8 mouse cellular contexts compared by ENCODE assay signal in genomic region chr16:24165461-24166081, GRCm38 (mm10).
A peak's percentile ranks its signal among the peaks of the same experiment; 100 is the strongest.
DNase-seq lines count a peak whose midpoint lies in the region; ATAC-seq and TF ChIP-seq lines count a peak whose summit lies in the region.

No protein-coding gene starts in this region.

- no peak overlapping the region for H3K9ac ChIP-seq in kidney, embryonic 14.5 days (ENCODE audit: low read depth, low read length)
- H3K9ac ChIP-seq in limb, embryonic 13.5 days, result 0 out of 2 replicates have a peak overlapping the region, but pooled peaks have one; percentile 13

- H3K4me3 ChIP-seq in kidney, embryonic 14.5 days (ENCODE audit: low read length), result no peak overlapping the region
- H3K4me3 ChIP-seq in bone marrow, adult 2 months (replicated peaks; ENCODE audit: control insufficient read depth, low read depth, low read length), result no peak overlapping the region
- no peak overlapping the region for H3K4me3 ChIP-seq in limb, embryonic 13.5 days

- intact Hi-C loops in left cerebral cortex, postnatal 25 days (cut with DNase I), result no loop called here

- no peaks in the 10 kb centered on the region for H3K9me3 ChIP-seq in kidney, embryonic 14.5 days (ENCODE audit: control insufficient read depth, low read length)
- no peaks in the 10 kb centered on the region for H3K9me3 ChIP-seq in limb, embryonic 13.5 days

- no peak overlapping the region for H3K4me2 ChIP-seq in kidney, embryonic 14.5 days (replicated peaks; ENCODE audit: low read depth, low read length)
- no peak overlapping the region for H3K4me2 ChIP-seq in limb, embryonic 13.5 days (replicated peaks)

- H3K27ac ChIP-seq in kidney, embryonic 14.5 days (ENCODE audit: low read depth, low read length), result no peak overlapping the region
- H3K27ac ChIP-seq in bone marrow, adult 2 months (ENCODE audit: control insufficient read depth, insufficient read depth, low read depth, low read length, poor library complexity), result peak overlapping the region; percentile 93
- peak overlapping the region; percentile 63; the same call in 1 of the 2 replicates for H3K27ac ChIP-seq in limb, embryonic 13.5 days

- TF ChIP-seq CTCF in bone marrow, adult 2 months (IDR thresholded peaks at IDR 0.05; ENCODE audit: control insufficient read depth, insufficient read depth, low read length), result no peak

- peaks cover 6% of the 10 kb centered on the region for H3K4me1 ChIP-seq in kidney, embryonic 14.5 days (ENCODE audit: control insufficient read depth, insufficient read depth, low read length)
- peaks cover 9% of the 10 kb centered on the region for H3K4me1 ChIP-seq in bone marrow, adult 2 months (ENCODE audit: control insufficient read depth, insufficient read depth, low read length)
- H3K4me1 ChIP-seq in limb, embryonic 13.5 days, result peaks cover 20% of the 10 kb centered on the region

- no peak for DNase-seq in kidney, adult 9 months
- DNase-seq in spleen, postnatal 14 days (ENCODE audit: low spot score in 2 of 2), result peak; percentile 18 to 19
- DNase-seq in embryo, embryonic 9.5 days (ENCODE audit: extremely low spot score), result no peak
- no peak for DNase-seq in left cerebral cortex, postnatal 25 days (ENCODE audit: low spot score in 2 of 2)

- 46% methylated on average over 11 of the region's 11 CpGs for WGBS in kidney, embryonic 14.5 days
- 24% methylated on average over 11 of the region's 11 CpGs for WGBS in bone marrow, adult 2 months
- 46% methylated on average over 11 of the region's 11 CpGs for WGBS in limb, embryonic 13.5 days

- H3K36me3 ChIP-seq in kidney, embryonic 14.5 days (ENCODE audit: control insufficient read depth, insufficient read depth, low read length), result no peaks in the 10 kb centered on the region
- H3K36me3 ChIP-seq in limb, embryonic 13.5 days, result no peaks in the 10 kb centered on the region

- no peaks in the 10 kb centered on the region for H3K27me3 ChIP-seq in kidney, embryonic 14.5 days (ENCODE audit: control insufficient read depth, insufficient read depth, low read length)
- H3K27me3 ChIP-seq in limb, embryonic 13.5 days, result no peaks in the 10 kb centered on the region

- TF ChIP-seq POLR2A in bone marrow, adult 2 months (IDR thresholded peaks at IDR 0.05; ENCODE audit: borderline replicate concordance, control insufficient read depth, low read depth, low read length), result no peak

- ATAC-seq in kidney, embryonic 14.5 days (ENCODE audit: low FRiP score, low TSS enrichment), result peak; percentile 69; the same call in 1 of the 2 replicates
- ATAC-seq in limb, embryonic 13.5 days (ENCODE audit: low FRiP score, low read depth), result peak; percentile 69
- ATAC-seq in erythroblast, adult 5-6 weeks (replicated peaks; ENCODE audit: low FRiP score, poor library complexity, severe bottlenecking), result no peak

Comparison
In these comparisons a context has a peak if more than half of its experiments do, and no peak if none do; other contexts are left out.
1. DNase-seq: peak in spleen, postnatal 14 days (2 of 2); none in kidney, adult 9 months (single experiment), embryo, embryonic 9.5 days (single experiment) and left cerebral cortex, postnatal 25 days (0 of 2).